ENCODE assay signal across 26 mouse cellular contexts in the genomic region with DNA sequence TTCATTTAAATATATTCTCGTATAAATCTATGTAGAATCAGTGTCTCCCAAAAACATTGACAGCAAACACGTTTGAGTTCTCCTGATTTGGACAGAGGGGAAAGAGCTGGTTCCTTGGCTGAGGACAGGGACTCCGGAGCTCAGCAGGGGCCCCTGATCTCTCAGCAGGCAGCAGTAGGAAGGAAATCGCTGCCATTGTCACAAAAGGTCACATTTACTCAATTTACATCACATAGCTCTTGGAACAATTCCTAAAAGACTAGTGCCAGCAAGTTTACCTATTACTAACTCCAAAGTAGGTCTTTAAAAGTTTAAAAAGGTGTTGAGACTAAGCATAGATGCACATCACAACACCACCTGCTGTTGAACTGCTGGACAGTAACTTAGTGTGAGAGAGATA.
"Had no signal": no experiment of that assay in that cellular context is flagged by ENCODE, and none has a peak within 500 bp of the region (broad histone marks: within the 10 kb centered on the region; RNA-seq: fewer than 3 reads in every experiment).

No protein-coding gene starts in this region.

- DNase-seq: gastrocnemius, adult 2 months; gastrocnemius, postnatal 10 days; gastrocnemius, postnatal 25 days; heart, adult 18-20 months; heart, postnatal 10 days; heart, postnatal 4 days; kidney, adult 11 months; kidney, adult 2 months; kidney, adult 9 months; kidney, postnatal 14 days; kidney, postnatal 36 days; layer of hippocampus, adult 9-11 months; layer of hippocampus, postnatal 36 days had no signal

- H3K4me3 ChIP-seq: gastrocnemius, adult 2 months; heart, embryonic 10.5 days; heart, embryonic 12.5 days; hindbrain, embryonic 10.5 days; hindbrain, embryonic 12.5 days; kidney, embryonic 15.5 days; limb, embryonic 13.5 days; limb, embryonic 15.5 days; liver, embryonic 12.5 days had no signal

- H3K9me3 ChIP-seq: heart, embryonic 10.5 days; heart, embryonic 12.5 days; hindbrain, embryonic 10.5 days; hindbrain, embryonic 12.5 days; kidney, embryonic 15.5 days; limb, embryonic 13.5 days; limb, embryonic 15.5 days; liver, embryonic 12.5 days had no signal

- ATAC-seq: hindbrain, embryonic 16.5 days; intestine, embryonic 16.5 days; liver, embryonic 12.5 days had no signal

- H3K27me3 ChIP-seq: hindbrain, embryonic 12.5 days; kidney, embryonic 15.5 days; limb, embryonic 15.5 days; liver, embryonic 12.5 days had no signal

- H3K36me3 ChIP-seq: heart, embryonic 10.5 days; heart, embryonic 12.5 days; hindbrain, embryonic 10.5 days; hindbrain, embryonic 12.5 days; kidney, embryonic 15.5 days; limb, embryonic 13.5 days; limb, embryonic 15.5 days; liver, embryonic 12.5 days had no signal

- H3K4me1 ChIP-seq: heart, embryonic 10.5 days; hindbrain, embryonic 10.5 days; hindbrain, embryonic 12.5 days; liver, embryonic 12.5 days had no signal

- H3K27ac ChIP-seq: gastrocnemius, adult 2 months; heart, embryonic 10.5 days; hindbrain, embryonic 10.5 days; hindbrain, embryonic 12.5 days; hindbrain, embryonic 14.5 days; kidney, postnatal 0 days; limb, embryonic 13.5 days; limb, embryonic 15.5 days; liver, embryonic 12.5 days; liver, embryonic 14.5 days had no signal

- H3K4me2 ChIP-seq: heart, embryonic 12.5 days; hindbrain, embryonic 12.5 days; hindbrain, embryonic 14.5 days; kidney, embryonic 15.5 days; limb, embryonic 13.5 days; limb, embryonic 15.5 days; liver, embryonic 12.5 days had no signal

- H3K9ac ChIP-seq: heart, embryonic 12.5 days; hindbrain, embryonic 12.5 days; hindbrain, embryonic 14.5 days; kidney, embryonic 15.5 days; limb, embryonic 13.5 days; limb, embryonic 15.5 days; liver, embryonic 12.5 days; liver, embryonic 14.5 days had no signal
